In genomic region chr9:92549811-92550490, GRCm38 (mm10) we compare ENCODE assay signal across 10 mouse cellular contexts. TPM values are rescaled to one million over a fixed set of nuclear protein-coding genes. Genes with fewer than 3 reads are reported as not detected.
DNase-seq lines count a peak whose midpoint lies in the region; ATAC-seq and TF ChIP-seq lines count a peak whose summit lies in the region.
"Had no signal": no experiment of that assay in that cellular context is flagged by ENCODE, and none has a peak within 500 bp of the region (broad histone marks: within the 10 kb centered on the region; RNA-seq: fewer than 3 reads in every experiment).

No protein-coding gene starts in this region.

- H3K9ac ChIP-seq in hindbrain, embryonic 16.5 days (ENCODE audit: low read depth, low read length) = no peak overlapping the region
- no peak overlapping the region for H3K9ac ChIP-seq in hindbrain, embryonic 12.5 days

- peak; percentile 80; the same call in 1 of the 2 replicates for ATAC-seq in hindbrain, embryonic 16.5 days
- ATAC-seq in hindbrain, embryonic 12.5 days (ENCODE audit: low FRiP score) = no peak
- no peak for ATAC-seq in frontal cortex, adult (ENCODE audit: low TSS enrichment)

- peak; percentile 22 for DNase-seq in MN1 (ENCODE audit: low spot score)
- DNase-seq in cerebellum, adult 8-10 months = peak; percentile 13
- DNase-seq in kidney, adult 8-10 months = peak; percentile 61 to 73
- no peak for DNase-seq in thymus, adult 2 months
- DNase-seq in urinary bladder, adult 2 months (ENCODE audit: low spot score) = no peak

- no peaks in the 10 kb centered on the region for H3K27me3 ChIP-seq in hindbrain, embryonic 16.5 days (replicated peaks; ENCODE audit: control insufficient read depth, insufficient read depth, low read length)
- no peaks in the 10 kb centered on the region for H3K27me3 ChIP-seq in hindbrain, embryonic 12.5 days
- no peaks in the 10 kb centered on the region for H3K27me3 ChIP-seq in thymus, adult 2 months (ENCODE audit: control insufficient read depth, insufficient read depth, low read length)

- peaks cover 4% of the 10 kb centered on the region; the same call in 1 of the 2 replicates for H3K4me1 ChIP-seq in hindbrain, embryonic 16.5 days (ENCODE audit: control insufficient read depth, insufficient read depth, low read depth, low read length)
- H3K4me1 ChIP-seq in hindbrain, embryonic 12.5 days = peaks cover 7% of the 10 kb centered on the region; the same call in 1 of the 2 replicates
- peaks cover 3% of the 10 kb centered on the region; the same call in 1 of the 2 replicates for H3K4me1 ChIP-seq in thymus, adult 2 months (replicated peaks; ENCODE audit: control insufficient read depth, insufficient read depth, low read length)

- H3K36me3 ChIP-seq in hindbrain, embryonic 16.5 days (ENCODE audit: control insufficient read depth, insufficient read depth, low read length) = no peaks in the 10 kb centered on the region
- H3K36me3 ChIP-seq in hindbrain, embryonic 12.5 days = no peaks in the 10 kb centered on the region
- no peaks in the 10 kb centered on the region for H3K36me3 ChIP-seq in thymus, adult 2 months (ENCODE audit: control insufficient read depth, insufficient read depth, low read length)

- 80% methylated on average over 11 of the region's 11 CpGs for WGBS in hindbrain, embryonic 16.5 days
- 89% methylated on average over 11 of the region's 11 CpGs for WGBS in hindbrain, embryonic 12.5 days
- WGBS in thymus, adult 2 months = 95% methylated on average over 11 of the region's 11 CpGs

- no peak overlapping the region for H3K4me2 ChIP-seq in hindbrain, embryonic 16.5 days (ENCODE audit: low read length)
- no peak overlapping the region for H3K4me2 ChIP-seq in hindbrain, embryonic 12.5 days (replicated peaks)

- H3K9me3 ChIP-seq in hindbrain, embryonic 16.5 days (ENCODE audit: control insufficient read depth, low read length) = no peaks in the 10 kb centered on the region
- H3K9me3 ChIP-seq in hindbrain, embryonic 12.5 days (replicated peaks) = no peaks in the 10 kb centered on the region

- no peak overlapping the region for H3K4me3 ChIP-seq in hindbrain, embryonic 16.5 days (ENCODE audit: low read length)
- no peak overlapping the region for H3K4me3 ChIP-seq in hindbrain, embryonic 12.5 days
- H3K4me3 ChIP-seq in thymus, adult 2 months (ENCODE audit: control insufficient read depth, insufficient read depth, low read length) = no peak overlapping the region

- TF ChIP-seq POLR2A in thymus, adult 2 months (IDR thresholded peaks at IDR 0.05; ENCODE audit: control insufficient read depth, extremely low read depth, insufficient read depth, low read length, poor library complexity) = no peak

- TF ChIP-seq CTCF in thymus, adult 2 months (IDR thresholded peaks at IDR 0.05; ENCODE audit: borderline replicate concordance, control insufficient read depth, extremely low read depth, insufficient read depth, low read length, poor library complexity) = no peak

- H3K27ac ChIP-seq in hindbrain, embryonic 16.5 days (ENCODE audit: low read depth, low read length) = no peak overlapping the region
- no peak overlapping the region for H3K27ac ChIP-seq in hindbrain, embryonic 12.5 days
- H3K27ac ChIP-seq in thymus, adult 2 months (ENCODE audit: control insufficient read depth, insufficient read depth, low read length) = no peak overlapping the region
- H3K27ac ChIP-seq: kidney, postnatal 0 days; macrophage had no signal

RNA-seq across cellular contexts. Expression of gene Plod2, which starts 7.9 kb away (rescaled TPM):
- 11.8 and 13.9 TPM in 2 replicates for polyA plus RNA-seq in hindbrain, embryonic 16.5 days (2015; fragmentation: Nextera tagmentation; extraction: Ambion mirVana)
- polyA plus RNA-seq in hindbrain, embryonic 12.5 days (2016; fragmentation: Nextera tagmentation; extraction: Ambion mirVana) = 48.6 and 58.2 TPM in 2 replicates
- polyA plus RNA-seq in thymus, adult 2 months (2012; rRNA removed) = 3.2 and 3.6 TPM in 2 replicates
- polyA plus RNA-seq in urinary bladder, adult 2 months (2012; rRNA removed) = 36.3 and 37.6 TPM in 2 replicates

Comparison
In these comparisons a context has a peak if more than half of its experiments do, and no peak if none do; other contexts are left out.
1. DNase-seq: peak in MN1 (single experiment), cerebellum, adult 8-10 months (single experiment) and kidney, adult 8-10 months (2 of 2); none in thymus, adult 2 months (single experiment) and urinary bladder, adult 2 months (single experiment).